Mouse (Mus musculus): ENCODE data around the gene Herc1.

The Herc1 gene

GRCm38 (mm10) chr9:66349860-66350787 lies at the start of gene Herc1:
Gene Herc1 (plus strand): TSS chr9:66350450.
- DNase-seq (ENCODE audit: low spot score in 2 of 2) = peak; percentile 93 to 95

- no peak for DNase-seq (ENCODE audit: low spot score in 2 of 2)
These were observed 45.7 kb upstream of the Herc1 start for GRCm38 (mm10) chr9:66304320-66305090.

- DNase-seq (ENCODE audit: low spot score in 2 of 2) = peak; percentile 86 to 91
These were observed 44.8 kb upstream of the Herc1 start for GRCm38 (mm10) chr9:66305121-66306112.

GRCm38 (mm10) chr9:66306414-66306813 lies 43.8 kb upstream of the Herc1 start:
- DNase-seq (ENCODE audit: low spot score in 2 of 2) = no peak

- DNase-seq (ENCODE audit: low spot score in 2 of 2) = no peak
These were observed 42.9 kb upstream of the Herc1 start for GRCm38 (mm10) chr9:66307341-66307740.

- no peak for DNase-seq (ENCODE audit: low spot score in 2 of 2)
These were observed 41.5 kb upstream of the Herc1 start for GRCm38 (mm10) chr9:66308741-66309140.

- no peak for DNase-seq (ENCODE audit: low spot score in 2 of 2)
These were observed 38.8 kb upstream of the Herc1 start for GRCm38 (mm10) chr9:66311458-66311857.

- DNase-seq (ENCODE audit: low spot score in 2 of 2) = no peak
These were observed 33.6 kb upstream of the Herc1 start for GRCm38 (mm10) chr9:66316603-66317002.

GRCm38 (mm10) chr9:66322010-66322931 lies 28.0 kb upstream of the Herc1 start:
- DNase-seq (ENCODE audit: low spot score in 2 of 2) = peak; percentile 19 to 25

- no peak for DNase-seq (ENCODE audit: low spot score in 2 of 2)
These were observed 23.4 kb upstream of the Herc1 start for GRCm38 (mm10) chr9:66326879-66327278.

- DNase-seq (ENCODE audit: low spot score in 2 of 2) = no peak
These were observed 20.8 kb upstream of the Herc1 start for GRCm38 (mm10) chr9:66329474-66329873.

GRCm38 (mm10) chr9:66330437-66330836 lies 19.8 kb upstream of the Herc1 start:
- DNase-seq (ENCODE audit: low spot score in 2 of 2) = no peak

- no peak for DNase-seq (ENCODE audit: low spot score in 2 of 2)
These were observed 18.7 kb upstream of the Herc1 start for GRCm38 (mm10) chr9:66331548-66331947.

GRCm38 (mm10) chr9:66332393-66332792 lies 17.9 kb upstream of the Herc1 start:
- no peak for DNase-seq (ENCODE audit: low spot score in 2 of 2)

- DNase-seq (ENCODE audit: low spot score in 2 of 2) = no peak
These were observed 13.0 kb upstream of the Herc1 start for GRCm38 (mm10) chr9:66337280-66337679.

GRCm38 (mm10) chr9:66338005-66338782 lies 12.1 kb upstream of the Herc1 start:
- DNase-seq (ENCODE audit: low spot score in 2 of 2) = no peak

GRCm38 (mm10) chr9:66339714-66340113 lies 10.5 kb upstream of the Herc1 start:
- no peak for DNase-seq (ENCODE audit: low spot score in 2 of 2)

GRCm38 (mm10) chr9:66340394-66341094 lies 9.7 kb upstream of the Herc1 start:
- no peak for DNase-seq (ENCODE audit: low spot score in 2 of 2)
